Mouse (Mus musculus) heart, postnatal 14 days (tissue): ENCODE data around the gene Mroh2a. TPM values are rescaled to one million over a fixed set of nuclear protein-coding genes. Genes with fewer than 3 reads are reported as not detected.

ENCODE experiments used
- DNase-seq, 2 experiments: peaks; one replicate each; pipeline ENCODE4 v3.0.0; 2021 to 2022
- intact Hi-C: fragments of 180-260 bp; cut with DNase I; formaldehyde crosslinking; loops from one replicate; pipeline ENCODE4 v1.15.1; 2025
- total RNA-seq, 2 experiments: library from RNA; stranded (reverse); gene quantifications; 2 replicates each; pipeline ENCODE4 v1.2.3; 2021

Gene Mroh2a
- total RNA-seq, 2 experiments from 2014 or later, result 0.07 to 0.15 TPM

- peak in 1 of 2 experiments; percentile 5 for DNase-seq
- intact Hi-C loops, result no loop called here
Observed at GRCm38 (mm10) chr1:88273326-88273725, 46.5 kb downstream of the Mroh2a start.

GRCm38 (mm10) chr1:88273832-88274231 lies 47.0 kb downstream of the Mroh2a start:
- DNase-seq, result no peak
- intact Hi-C loops, result no loop called here

GRCm38 (mm10) chr1:88274371-88275077 lies 47.7 kb downstream of the Mroh2a start:
- intact Hi-C loops, result no loop called here
- peak in 1 of 2 experiments; percentile 11 for DNase-seq

- DNase-seq, result peak in 1 of 2 experiments; percentile 6
- intact Hi-C loops, result no loop called here
Observed at GRCm38 (mm10) chr1:88275078-88275680, 48.4 kb downstream of the Mroh2a start.

GRCm38 (mm10) chr1:88275698-88276523 lies 49.1 kb downstream of the Mroh2a start:
- intact Hi-C loops, result no loop called here
- DNase-seq, result peak in 1 of 2 experiments; percentile 5

GRCm38 (mm10) chr1:88276524-88277097 lies 49.8 kb downstream of the Mroh2a start:
- DNase-seq, result no peak
- intact Hi-C loops, result no loop called here

GRCm38 (mm10) chr1:88277098-88277817 lies 50.5 kb downstream of the Mroh2a start, which contains the start of the genes Hjurp and Trpm8:
Gene Hjurp, minus strand, starts transcription at chr1:88277633.
Gene Trpm8, plus strand, starts transcription at chr1:88277661.
- DNase-seq, result peak; percentile 100
- intact Hi-C loops, result no loop called here

- peak in 1 of 2 experiments; percentile 22 for DNase-seq
- intact Hi-C loops, result no loop called here
Observed at GRCm38 (mm10) chr1:88277818-88278511, 51.2 kb downstream of the Mroh2a start.

GRCm38 (mm10) chr1:88279111-88280005 lies 52.6 kb downstream of the Mroh2a start:
- DNase-seq, result peak in 1 of 2 experiments; percentile 8
- intact Hi-C loops, result no loop called here

- intact Hi-C loops, result no loop called here
Observed at GRCm38 (mm10) chr1:88280006-88280690, 53.4 kb downstream of the Mroh2a start.

GRCm38 (mm10) chr1:88282301-88282700 lies 55.5 kb downstream of the Mroh2a start:
- intact Hi-C loops, result no loop called here
- no peak for DNase-seq

More at GRCm38 (mm10) chr1:88280006-88280690, 53.4 kb downstream of the Mroh2a start:
- DNase-seq, result peak in 1 of 2 experiments; percentile 4

- intact Hi-C loops, result no loop called here
Observed at GRCm38 (mm10) chr1:88283376-88284227, 56.8 kb downstream of the Mroh2a start.

GRCm38 (mm10) chr1:88284228-88284945 lies 57.6 kb downstream of the Mroh2a start:
- DNase-seq, result no peak
- intact Hi-C loops, result no loop called here

More at GRCm38 (mm10) chr1:88283376-88284227, 56.8 kb downstream of the Mroh2a start:
- DNase-seq, result peak in 1 of 2 experiments; percentile 4

GRCm38 (mm10) chr1:88284946-88285320 lies 58.1 kb downstream of the Mroh2a start:
- intact Hi-C loops, result no loop called here
- peak in 1 of 2 experiments; percentile 49 for DNase-seq

- intact Hi-C loops, result no loop called here
- DNase-seq, result no peak
Observed at GRCm38 (mm10) chr1:88285652-88286051, 58.9 kb downstream of the Mroh2a start.
